Mouse (Mus musculus) neural tube, embryonic 14.5 days (tissue): ENCODE data around the gene Cks1b. TPM values are rescaled to one million over a fixed set of nuclear protein-coding genes. Genes with fewer than 3 reads are reported as not detected.

Experiments used
- ATAC-seq: fragments of 200-750 bp; cut with Nextera tagmentation; 2 replicates; pipeline ENCODE4 v1.8.0; 2017; ENCODE audit warnings: low read depth, mild to moderate bottlenecking, moderate TSS enrichment, moderate library complexity
- H3K27ac ChIP-seq: fragments of 300-500 bp; sonication (generic); 2 replicates; pipeline ENCODE4 v1.5.1; 2014; ENCODE audit warnings: low read depth, mild to moderate bottlenecking, control low read depth, low read length, moderate library complexity, mixed read lengths
- H3K27me3 ChIP-seq: fragments of 300-500 bp; sonication (generic); 2 replicates; pipeline ENCODE4 v1.6.1; 2014; ENCODE audit warnings: low read length; ENCODE audit not compliant: control insufficient read depth, insufficient read depth
- H3K36me3 ChIP-seq: fragments of 300-500 bp; sonication (generic); 2 replicates; pipeline ENCODE4 v1.6.1; 2014; ENCODE audit warnings: low read length, mixed read lengths; ENCODE audit not compliant: control insufficient read depth, insufficient read depth
- H3K4me1 ChIP-seq: fragments of 300-500 bp; sonication (generic); 2 replicates; pipeline ENCODE4 v1.6.1; 2014; ENCODE audit warnings: low read length; ENCODE audit not compliant: control insufficient read depth, insufficient read depth
- H3K4me2 ChIP-seq: fragments of 300-500 bp; sonication (generic); 2 replicates; pipeline ENCODE4 v1.6.1; 2014; ENCODE audit warnings: mild to moderate bottlenecking, low read depth, low read length, control low read depth
- H3K4me3 ChIP-seq: fragments of 300-500 bp; sonication (generic); 2 replicates; pipeline ENCODE4 v1.5.1; 2014; ENCODE audit warnings: low read depth, low read length, control low read depth, mixed read lengths
- H3K9ac ChIP-seq: fragments of 300-500 bp; sonication (generic); replicated peaks from 2 replicates; pipeline ENCODE4 v1.6.1; 2014; ENCODE audit warnings: low read depth, mild to moderate bottlenecking, control low read depth, low read length, mixed read lengths
- H3K9me3 ChIP-seq: fragments of 300-500 bp; sonication (generic); 2 replicates; pipeline ENCODE4 v1.6.1; 2016; ENCODE audit warnings: low read length; ENCODE audit not compliant: control insufficient read depth
- WGBS: fragments of 180-500 bp; shearing (Covaris S2); extraction: QIAGEN DNeasy Blood & Tissue Kit; methylation state at CpG from one replicate; pipeline ENCODE4 v1.1.7; 2014; 5-methylcytosine and 5-hydroxymethylcytosine counted together
- polyA plus RNA-seq: library from polyadenylated mRNA; unstranded; fragments of >200 nt; fragmentation: Nextera tagmentation; extraction: Ambion mirVana; gene quantifications from 2 replicates; pipeline ENCODE4 v1.2.1, GENCODE M21; 2014

Gene Cks1b
- 72.0 and 85.4 TPM in 2 replicates for polyA plus RNA-seq

DNA sequence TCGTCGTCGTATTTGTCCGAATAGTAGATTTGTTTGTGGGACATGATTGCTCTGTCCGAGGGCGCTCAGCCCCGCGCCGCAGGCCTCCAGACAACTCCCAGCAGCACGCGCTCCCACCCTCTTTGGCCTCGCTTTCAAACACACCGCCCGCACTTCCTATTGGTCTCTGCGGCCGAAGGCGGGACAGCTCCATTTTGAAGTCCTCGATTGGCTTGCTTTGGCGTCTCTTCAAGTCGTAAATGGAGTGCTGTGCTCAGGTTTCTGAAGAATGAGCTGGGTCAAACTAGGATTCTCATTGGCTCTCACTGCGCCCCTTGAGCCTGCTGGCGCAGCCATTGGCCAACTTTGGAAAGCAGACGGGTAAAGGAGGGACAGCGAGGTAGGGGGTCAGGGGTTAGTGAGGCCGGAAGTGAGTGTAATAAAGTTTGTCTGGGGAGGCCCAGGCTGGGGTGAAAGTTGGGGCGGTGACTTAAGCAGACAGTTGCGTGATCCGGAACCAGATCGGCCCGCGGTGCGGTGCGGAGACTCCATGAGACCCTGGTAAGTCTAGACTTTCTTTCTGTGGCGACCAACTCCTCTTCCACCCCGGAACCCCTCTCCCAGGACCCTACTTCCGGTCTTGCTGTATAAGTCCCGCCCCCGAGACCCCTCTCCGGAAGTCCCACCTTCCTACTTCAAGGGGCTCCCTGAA is at the start of gene Cks1b, which contains the start of gene Shc1:
TSS of gene Cks1b (minus strand) at position 214 of the 691 bp plus-strand sequence.
TSS of gene Shc1 (plus strand) at position 274 of the 691 bp plus-strand sequence.
- no peaks in the 10 kb centered on the region for H3K27me3 ChIP-seq

DNA sequence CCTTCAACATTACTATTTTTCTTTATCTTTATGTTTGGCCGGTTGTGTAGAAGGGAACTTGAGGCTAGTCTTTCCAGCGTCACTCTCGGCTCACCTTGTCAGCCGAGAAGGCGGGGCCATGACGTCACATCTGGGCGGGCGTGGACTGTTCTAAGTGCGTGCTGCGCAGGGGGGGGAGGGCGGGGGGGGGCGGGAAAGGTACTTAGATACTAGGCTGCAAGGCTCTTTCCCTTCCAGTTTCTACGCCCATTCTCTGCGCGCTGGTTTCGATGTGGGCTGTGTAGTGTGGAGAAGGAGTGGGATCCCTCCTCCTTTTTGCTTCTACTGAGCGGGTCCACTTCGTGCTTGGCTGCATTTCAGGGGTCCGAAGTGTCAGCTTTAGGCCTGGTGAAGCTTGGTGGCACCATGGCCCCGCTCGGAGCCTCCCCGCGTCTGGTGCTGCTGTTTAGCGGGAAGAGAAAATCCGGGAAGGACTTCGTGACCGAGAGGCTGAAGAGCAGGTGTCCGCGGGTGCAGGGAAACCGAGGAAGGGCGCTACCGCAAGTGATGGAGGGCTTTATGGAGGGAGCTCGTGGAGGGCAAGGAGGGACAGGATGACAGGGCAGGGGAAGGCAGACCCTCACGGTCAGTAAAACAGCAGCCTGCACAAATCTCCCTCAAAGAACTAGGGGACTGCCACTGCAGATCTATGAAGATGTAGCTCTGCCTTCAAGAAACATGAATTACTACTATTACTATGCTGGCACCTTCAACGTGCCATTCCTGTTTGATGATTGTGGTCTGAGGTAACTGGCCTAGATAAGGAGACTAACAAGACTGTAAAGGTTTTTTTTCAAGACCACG is 41.0 kb upstream of the Cks1b start:
- Histone ChIP-seq H3K4me2 (peak overlapping the region; percentile 82), H3K27me3 (no peaks in the 10 kb centered on the region), H3K27ac (peak overlapping the region; percentile 91), H3K9me3 (no peaks in the 10 kb centered on the region), H3K4me3 (peak overlapping the region; percentile 70), H3K4me1 (peaks cover 5% of the 10 kb centered on the region), H3K9ac (peak overlapping the region; percentile 83), H3K36me3 (0 out of 2 replicates have a peak, but pooled peaks cover 3% of the 10 kb centered on the region)
- ATAC-seq = peak; percentile 89
- WGBS = 1% methylated on average over 35 of the region's 36 CpGs

More for the DNA sequence above, at the start of gene Cks1b, which contains the start of gene Shc1:
- Histone ChIP-seq H3K36me3 (peaks cover 10% of the 10 kb centered on the region; the same call in 1 of the 2 replicates), H3K9ac (peak within 1 kb of the TSS; percentile 41), H3K4me2 (peak within 1 kb of the TSS; percentile 71), H3K4me1 (peaks cover 23% of the 10 kb centered on the region), H3K9me3 (no peaks in the 10 kb centered on the region), H3K27ac (peak within 1 kb of the TSS; percentile 70), H3K4me3 (peak within 1 kb of the TSS; percentile 56)
- ATAC-seq = peak; percentile 95
- WGBS = under 1% methylated on average over 38 of the region's 39 CpGs

DNA sequence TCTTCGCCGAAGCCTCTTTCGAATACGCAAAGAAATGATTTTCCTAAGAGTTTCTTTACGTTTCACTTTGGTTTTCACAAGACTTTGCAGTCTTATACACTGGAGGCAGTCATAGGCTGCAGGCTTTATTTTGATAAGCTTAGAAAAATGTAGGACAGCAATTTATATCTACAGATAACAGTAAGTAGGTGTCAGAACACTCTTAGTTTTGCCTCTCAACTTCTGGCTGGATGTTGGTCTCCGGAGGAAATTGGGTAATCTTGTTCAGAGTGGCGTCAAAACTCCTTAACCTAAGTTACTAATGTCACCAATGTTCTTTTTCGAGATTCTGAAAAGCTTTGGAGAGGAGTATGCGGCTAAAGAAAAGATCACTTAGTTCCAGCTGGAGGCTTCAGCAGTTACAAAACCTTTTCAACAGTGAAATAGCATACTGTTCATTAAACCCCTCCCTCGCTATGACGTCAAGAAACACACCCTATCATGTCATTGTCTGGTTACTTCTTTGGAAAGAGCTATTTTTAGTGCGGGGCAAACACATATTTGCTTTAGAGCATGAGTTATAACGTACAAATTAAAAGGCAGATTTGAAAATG is 40.3 kb upstream of the Cks1b start:
- Histone ChIP-seq H3K4me2 (peak overlapping the region; percentile 82; the same call in 1 of the 2 replicates), H3K4me3 (peak overlapping the region; percentile 70), H3K4me1 (peaks cover 5% of the 10 kb centered on the region), H3K9me3 (no peaks in the 10 kb centered on the region), H3K36me3 (0 out of 2 replicates have a peak, but pooled peaks cover under 1% of the 10 kb centered on the region), H3K27me3 (no peaks in the 10 kb centered on the region), H3K9ac (no peak overlapping the region), H3K27ac (no peak overlapping the region; the same call in 1 of the 2 replicates)
- whole genome bisulfite sequencing = 48% methylated on average over 13 of the region's 13 CpGs
- ATAC-seq = peak; percentile 42

DNA sequence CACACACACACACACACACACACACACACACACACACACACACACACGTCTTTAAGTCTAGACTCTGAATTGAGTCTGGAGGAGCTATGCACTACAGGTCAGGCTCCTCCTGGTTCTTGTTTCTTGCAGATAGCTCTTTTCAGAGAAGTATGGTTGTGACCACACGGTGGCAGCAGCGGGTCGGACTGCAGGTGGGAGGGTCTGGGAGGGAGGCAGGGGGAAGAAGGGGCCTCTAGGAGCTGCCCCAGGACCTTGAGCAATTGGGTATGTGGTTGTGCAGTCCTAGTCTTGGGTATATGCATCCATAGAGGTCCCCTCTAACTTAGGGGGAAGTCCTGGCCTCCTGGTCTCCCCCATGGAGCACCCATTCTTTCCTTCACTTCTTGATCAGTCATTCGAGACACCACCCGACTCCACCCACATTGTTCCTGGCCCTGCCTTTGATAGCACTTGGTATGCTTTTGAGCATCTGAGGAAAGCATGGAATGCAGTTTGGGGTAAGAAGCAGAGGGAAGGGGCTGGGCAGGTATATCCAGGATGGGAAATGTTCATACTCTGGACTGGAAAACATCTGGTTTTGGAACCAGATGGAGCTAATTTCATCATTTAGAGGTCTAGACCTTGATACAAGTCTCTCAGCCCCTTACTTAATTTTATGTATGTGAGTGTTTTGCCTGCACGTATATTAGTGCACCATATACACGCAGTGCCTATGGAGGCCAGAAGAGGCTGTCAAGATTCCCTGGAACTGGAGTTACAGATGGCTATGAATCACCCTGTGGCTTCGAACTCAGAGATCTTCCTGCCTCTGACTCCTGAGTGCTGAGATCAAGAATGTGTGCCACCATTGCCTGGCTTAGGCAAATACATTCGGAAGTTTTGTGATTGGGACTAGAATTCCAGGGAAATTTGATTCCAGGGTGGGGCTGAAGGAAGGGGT is 38.8 kb upstream of the Cks1b start:
- Histone ChIP-seq H3K4me1 (peaks cover 5% of the 10 kb centered on the region), H3K9ac (no peak overlapping the region), H3K9me3 (no peaks in the 10 kb centered on the region), H3K4me3 (no peak overlapping the region), H3K27me3 (no peaks in the 10 kb centered on the region), H3K27ac (no peak overlapping the region), H3K36me3 (no peaks in the 10 kb centered on the region), H3K4me2 (no peak overlapping the region)
- no peak for ATAC-seq
- 44% methylated on average over 10 of the region's 10 CpGs for WGBS

DNA sequence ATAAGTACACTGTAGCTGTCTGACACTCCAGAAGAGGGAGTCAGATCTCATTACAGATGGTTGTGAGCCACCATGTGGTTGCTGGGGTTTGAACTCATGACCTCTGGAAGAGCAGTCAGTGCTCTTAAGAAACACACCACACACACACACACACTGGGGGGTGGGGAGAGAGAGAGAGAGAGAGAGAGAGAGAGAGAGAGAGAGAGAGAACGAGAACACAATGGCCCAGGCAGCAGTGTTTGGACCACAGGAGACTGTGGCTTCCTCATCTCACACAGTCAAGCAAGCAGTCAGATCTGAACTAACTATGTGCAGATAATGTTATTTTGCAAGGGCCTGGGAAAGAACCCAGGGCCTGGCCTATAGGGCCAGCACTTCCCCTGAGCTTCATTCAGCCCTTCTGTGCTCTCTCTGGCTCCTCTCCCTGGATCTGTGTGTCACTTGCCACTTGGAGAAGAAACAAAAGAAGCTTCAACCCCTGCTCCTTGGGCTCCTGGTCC is 37.7 kb upstream of the Cks1b start:
- ATAC-seq = no peak
- Histone ChIP-seq H3K27me3 (no peaks in the 10 kb centered on the region), H3K4me1 (peaks cover 5% of the 10 kb centered on the region), H3K36me3 (no peaks in the 10 kb centered on the region), H3K4me3 (no peak overlapping the region), H3K4me2 (no peak overlapping the region), H3K9ac (no peak overlapping the region), H3K9me3 (no peaks in the 10 kb centered on the region), H3K27ac (no peak overlapping the region)
- WGBS = 73% methylated on average over 1 of the region's 1 CpGs

DNA sequence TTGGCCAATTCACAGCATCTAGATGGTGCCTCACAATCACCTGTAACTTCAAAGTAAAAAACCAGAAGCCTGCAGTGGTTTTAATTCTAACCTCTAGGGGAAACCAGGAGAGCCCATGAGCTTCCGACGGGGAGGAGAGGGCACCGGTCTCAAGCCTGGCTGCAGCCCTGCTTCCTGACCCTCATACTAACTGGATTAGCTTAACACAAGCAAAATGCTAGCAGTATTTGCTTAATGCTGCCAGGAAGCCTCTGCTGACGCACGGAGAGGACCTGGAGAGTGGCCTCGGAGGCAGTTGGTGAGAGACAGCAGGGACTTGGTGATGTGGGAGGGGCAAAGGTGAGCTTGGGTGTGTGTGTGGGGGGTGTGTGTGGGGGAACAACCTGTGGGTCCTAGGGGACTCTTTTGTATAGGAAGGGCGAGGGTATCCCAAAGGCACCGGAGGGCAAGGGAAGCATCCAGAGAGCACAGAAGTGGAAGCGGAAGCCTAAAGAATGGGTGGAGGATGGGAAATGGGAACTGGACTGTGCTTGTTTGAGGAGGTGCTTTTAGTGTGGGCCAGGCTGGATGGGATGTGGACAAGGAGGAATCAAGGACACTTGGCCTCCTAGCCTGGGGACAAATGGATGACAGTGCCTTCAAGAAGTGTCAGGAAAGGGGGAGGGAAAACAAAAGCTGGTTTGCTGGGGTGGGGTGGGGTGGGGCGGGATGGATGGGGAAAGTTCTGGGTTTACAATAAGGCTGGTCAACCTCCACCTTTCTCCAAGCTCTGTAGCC is 36.4 kb upstream of the Cks1b start, which contains the start of gene Pmvk:
TSS of gene Pmvk (plus strand) at position 141 of the 777 bp plus-strand sequence.
- 63% methylated on average over 10 of the region's 10 CpGs for whole genome bisulfite sequencing

DNA sequence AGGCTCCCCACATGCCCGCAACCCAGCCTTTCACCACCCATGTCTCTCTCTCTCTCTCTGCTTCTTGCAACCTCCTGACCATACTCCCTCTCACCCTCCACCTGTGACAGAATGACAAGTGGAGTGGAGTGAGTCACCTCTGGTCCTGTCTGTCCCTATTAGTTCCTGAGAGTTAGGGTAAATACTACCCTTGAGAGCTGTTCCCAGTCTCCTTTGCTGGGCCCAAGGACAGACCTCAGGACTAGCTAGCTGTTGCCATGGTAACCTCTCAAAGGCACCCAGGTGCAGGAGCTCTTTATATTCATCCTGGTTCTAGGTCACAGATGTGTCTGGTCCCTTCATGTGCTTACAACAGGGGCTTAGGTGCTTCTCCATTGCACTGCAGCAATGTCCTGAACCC is 33.7 kb upstream of the Cks1b start:
- no peak overlapping the region for H3K4me3 ChIP-seq
- H3K27ac ChIP-seq = no peak overlapping the region; the same call in 1 of the 2 replicates
- no peaks in the 10 kb centered on the region for H3K9me3 ChIP-seq
- 100% methylated on average over 1 of the region's 1 CpGs for WGBS
- no peaks in the 10 kb centered on the region for H3K36me3 ChIP-seq
- no peak for ATAC-seq
- no peaks in the 10 kb centered on the region for H3K4me1 ChIP-seq
- H3K9ac ChIP-seq = no peak overlapping the region
- no peak overlapping the region for H3K4me2 ChIP-seq
- H3K27me3 ChIP-seq = no peaks in the 10 kb centered on the region

More for the DNA sequence above, 36.4 kb upstream of the Cks1b start, which contains the start of gene Pmvk:
- Histone ChIP-seq H3K9me3 (no peaks in the 10 kb centered on the region), H3K4me1 (peaks cover under 1% of the 10 kb centered on the region; the same call in 1 of the 2 replicates), H3K36me3 (no peaks in the 10 kb centered on the region), H3K9ac (no peak within 1 kb of the TSS), H3K27ac (no peak within 1 kb of the TSS), H3K27me3 (no peaks in the 10 kb centered on the region), H3K4me3 (no peak within 1 kb of the TSS), H3K4me2 (no peak within 1 kb of the TSS)
- no peak for ATAC-seq
